Mouse (Mus musculus) heart, postnatal 4 days (tissue): ENCODE measurements around the gene Gm20509. TPM values are rescaled to one million over a fixed set of nuclear protein-coding genes. Genes with fewer than 3 reads are reported as not detected.

Experiments
- total RNA-seq, 2 experiments: library from RNA; stranded (reverse); gene quantifications; 2 replicates each; pipeline ENCODE4 v1.2.3; 2021

The Gm20509 gene
- total RNA-seq, 2 experiments from 2014 or later: not detected

Other genes starting within 250 kb of the Gm20509 start
- gene Pygo1, start 176.8 kb upstream of the Gm20509 start, total RNA-seq: 1 to 10 TPM; 7.0 to 7.1 TPM
- gene Dyx1c1, start 143.7 kb upstream of the Gm20509 start, total RNA-seq: under 1 TPM; 0.32 to 0.88 TPM
- not detected for gene Gm44503, start 143.6 kb upstream of the Gm20509 start, total RNA-seq
- gene Ccpg1os, start 117.1 kb upstream of the Gm20509 start, total RNA-seq: 1 to 10 TPM; 4.6 to 5.3 TPM
- gene Ccpg1, start 117.0 kb upstream of the Gm20509 start, total RNA-seq: 10 to 100 TPM; 29.8 to 31.4 TPM
- gene Pigb, start 62.1 kb upstream of the Gm20509 start, total RNA-seq: 1 to 10 TPM; 4.5 to 5.3 TPM
- 1 to 10 TPM; 3.4 to 3.7 TPM for gene Rab27a, start 57.6 kb upstream of the Gm20509 start, total RNA-seq
- gene Khdc3, start 634 bp upstream of the Gm20509 start, total RNA-seq: not detected
- gene Rsl24d1, start 11.0 kb downstream of the Gm20509 start, total RNA-seq: 10 to 100 TPM; 61.8 to 61.9 TPM